Mouse (Mus musculus) heart, embryonic 16.5 days (tissue): ENCODE measurements at regions not wholly inside any gene's neighbourhood (a gene's known extent, or its start where the extent isn't known, plus 50 kb on each side); places are given as distances from the start of the nearest gene placed in this dataset.

Source experiments
- ATAC-seq: fragments of 200-750 bp; cut with Nextera tagmentation; replicated peaks from 2 replicates; pipeline ENCODE4 v1.8.0; 2017; ENCODE audit warnings: moderate number of reproducible peaks; ENCODE audit not compliant: insufficient read depth, low FRiP score; ENCODE audit errors: extremely low read depth
- H3K27ac ChIP-seq: fragments of 300-500 bp; sonication (generic); 2 replicates; pipeline ENCODE4 v1.5.1; 2014; ENCODE audit warnings: mild to moderate bottlenecking, low read length, control low read depth, moderate library complexity
- H3K27me3 ChIP-seq: fragments of 300-500 bp; sonication (generic); 2 replicates; pipeline ENCODE4 v1.6.1; 2014; ENCODE audit warnings: low read length, mixed read lengths; ENCODE audit not compliant: control insufficient read depth, insufficient read depth
- H3K36me3 ChIP-seq: fragments of 300-500 bp; sonication (generic); 2 replicates; pipeline ENCODE4 v1.6.1; 2014; ENCODE audit not compliant: control insufficient read depth, insufficient read depth
- H3K4me1 ChIP-seq: fragments of 300-500 bp; sonication (generic); 2 replicates; pipeline ENCODE4 v1.6.1; 2014; ENCODE audit warnings: low read length, mixed read lengths; ENCODE audit not compliant: control insufficient read depth, insufficient read depth
- H3K4me2 ChIP-seq: fragments of 300-500 bp; sonication (generic); 2 replicates; pipeline ENCODE4 v1.6.1; 2014; ENCODE audit warnings: low read depth, mild to moderate bottlenecking, control low read depth, low read length
- H3K4me3 ChIP-seq: fragments of 300-500 bp; sonication (generic); 2 replicates; pipeline ENCODE4 v1.5.1; 2014; ENCODE audit warnings: mild to moderate bottlenecking, control low read depth, low read length
- H3K9ac ChIP-seq: fragments of 300-500 bp; sonication (generic); 2 replicates; pipeline ENCODE4 v1.6.1; 2014; ENCODE audit warnings: low read length, control low read depth
- H3K9me3 ChIP-seq: fragments of 300-500 bp; sonication (generic); replicated peaks from 2 replicates; pipeline ENCODE4 v1.6.1; 2016; ENCODE audit warnings: low read length; ENCODE audit not compliant: control insufficient read depth
- WGBS: fragments of 180-500 bp; shearing (Covaris S2); extraction: QIAGEN DNeasy Blood & Tissue Kit; methylation state at CpG from one replicate; pipeline ENCODE4 v1.1.7; 2014; 5-methylcytosine and 5-hydroxymethylcytosine counted together

GRCm38 (mm10) chr7:95954511-95954910, 216.5 kb upstream of the Tenm4 start:
- 80% methylated on average over 2 of the region's 2 CpGs for WGBS
- H3K36me3 ChIP-seq: no peaks in the 10 kb centered on the region
- no peaks in the 10 kb centered on the region for H3K4me1 ChIP-seq
- H3K27me3 ChIP-seq: no peaks in the 10 kb centered on the region
- no peak overlapping the region for H3K27ac ChIP-seq
- H3K4me3 ChIP-seq: no peak overlapping the region
- ATAC-seq: no peak
- no peak overlapping the region for H3K9ac ChIP-seq
- no peaks in the 10 kb centered on the region for H3K9me3 ChIP-seq
- no peak overlapping the region for H3K4me2 ChIP-seq

GRCm38 (mm10) chr7:95955119-95955518, 215.9 kb upstream of the Tenm4 start:
- Histone ChIP-seq H3K4me3 (no peak overlapping the region), H3K9me3 (no peaks in the 10 kb centered on the region), H3K27ac (no peak overlapping the region), H3K9ac (no peak overlapping the region), H3K36me3 (no peaks in the 10 kb centered on the region), H3K4me2 (no peak overlapping the region), H3K27me3 (no peaks in the 10 kb centered on the region), H3K4me1 (no peaks in the 10 kb centered on the region)
- 69% methylated on average over 2 of the region's 2 CpGs for WGBS
- no peak for ATAC-seq

- 41% methylated on average over 4 of the region's 4 CpGs for WGBS
- ATAC-seq: no peak
- H3K27ac ChIP-seq: no peak overlapping the region
Measured at GRCm38 (mm10) chr7:95959068-95959467, 212.0 kb upstream of the Tenm4 start.

GRCm38 (mm10) chr7:95971863-95972262, 199.2 kb upstream of the Tenm4 start:
- H3K27ac ChIP-seq: no peak overlapping the region
- H3K27me3 ChIP-seq: no peaks in the 10 kb centered on the region
- H3K4me1 ChIP-seq: no peaks in the 10 kb centered on the region; the same call in 1 of the 2 replicates
- no peak overlapping the region for H3K9ac ChIP-seq
- H3K36me3 ChIP-seq: no peaks in the 10 kb centered on the region
- no peak for ATAC-seq
- H3K9me3 ChIP-seq: no peaks in the 10 kb centered on the region
- H3K4me3 ChIP-seq: no peak overlapping the region
- H3K4me2 ChIP-seq: no peak overlapping the region
- WGBS: 74% methylated on average over 7 of the region's 7 CpGs

More at GRCm38 (mm10) chr7:95959068-95959467, 212.0 kb upstream of the Tenm4 start:
- no peaks in the 10 kb centered on the region for H3K9me3 ChIP-seq
- no peak overlapping the region for H3K4me3 ChIP-seq
- no peaks in the 10 kb centered on the region for H3K27me3 ChIP-seq
- no peak overlapping the region for H3K9ac ChIP-seq
- H3K36me3 ChIP-seq: no peaks in the 10 kb centered on the region
- H3K4me2 ChIP-seq: no peak overlapping the region
- no peaks in the 10 kb centered on the region for H3K4me1 ChIP-seq

GRCm38 (mm10) chr7:95974085-95974484, 197.0 kb upstream of the Tenm4 start:
- no peak for ATAC-seq
- 52% methylated on average over 2 of the region's 2 CpGs for whole genome bisulfite sequencing
- H3K9ac ChIP-seq: no peak overlapping the region
- no peaks in the 10 kb centered on the region for H3K9me3 ChIP-seq
- no peak overlapping the region for H3K27ac ChIP-seq
- H3K4me3 ChIP-seq: no peak overlapping the region
- H3K4me2 ChIP-seq: no peak overlapping the region
- no peaks in the 10 kb centered on the region; the same call in 1 of the 2 replicates for H3K4me1 ChIP-seq
- no peaks in the 10 kb centered on the region for H3K27me3 ChIP-seq
- H3K36me3 ChIP-seq: no peaks in the 10 kb centered on the region

- Histone ChIP-seq H3K4me3 (no peak overlapping the region), H3K27me3 (no peaks in the 10 kb centered on the region; the same call in 1 of the 2 replicates), H3K4me1 (no peaks in the 10 kb centered on the region), H3K36me3 (no peaks in the 10 kb centered on the region), H3K9ac (no peak overlapping the region), H3K4me2 (no peak overlapping the region), H3K9me3 (no peaks in the 10 kb centered on the region), H3K27ac (no peak overlapping the region)
- 73% methylated on average over 10 of the region's 10 CpGs for WGBS
- ATAC-seq: no peak
Measured at GRCm38 (mm10) chr7:95991250-95992032, 179.6 kb upstream of the Tenm4 start.

- Histone ChIP-seq H3K9me3 (no peaks in the 10 kb centered on the region), H3K4me2 (no peak overlapping the region), H3K9ac (no peak overlapping the region), H3K4me3 (no peak overlapping the region), H3K36me3 (no peaks in the 10 kb centered on the region), H3K27me3 (no peaks in the 10 kb centered on the region; the same call in 1 of the 2 replicates), H3K4me1 (no peaks in the 10 kb centered on the region), H3K27ac (no peak overlapping the region)
- WGBS: 87% methylated on average over 3 of the region's 3 CpGs
- ATAC-seq: no peak
Measured at GRCm38 (mm10) chr7:95992033-95992516, 179.0 kb upstream of the Tenm4 start.

- no peak for ATAC-seq
- Histone ChIP-seq H3K4me1 (no peaks in the 10 kb centered on the region), H3K27me3 (no peaks in the 10 kb centered on the region; the same call in 1 of the 2 replicates), H3K36me3 (no peaks in the 10 kb centered on the region), H3K4me3 (no peak overlapping the region), H3K9me3 (no peaks in the 10 kb centered on the region), H3K27ac (no peak overlapping the region), H3K4me2 (no peak overlapping the region), H3K9ac (no peak overlapping the region)
- 79% methylated on average over 3 of the region's 3 CpGs for WGBS
Measured at GRCm38 (mm10) chr7:95992521-95992920, 178.5 kb upstream of the Tenm4 start.

- Histone ChIP-seq H3K36me3 (no peaks in the 10 kb centered on the region), H3K9me3 (no peaks in the 10 kb centered on the region), H3K27ac (no peak overlapping the region), H3K27me3 (no peaks in the 10 kb centered on the region), H3K9ac (no peak overlapping the region), H3K4me3 (no peak overlapping the region), H3K4me1 (no peaks in the 10 kb centered on the region), H3K4me2 (no peak overlapping the region)
- WGBS: 69% methylated on average over 3 of the region's 3 CpGs
- ATAC-seq: no peak
Measured at GRCm38 (mm10) chr7:95997190-95997589, 173.9 kb upstream of the Tenm4 start.
